Mouse (Mus musculus) brain, embryonic 14.5 days (tissue): ENCODE data around the gene Golph3l.

ENCODE experiments used
- CTCF ChIP-seq: fragments of 200-500 bp; IDR thresholded peaks from 2 replicates; pipeline ENCODE4 v1.5.1; 2012; ENCODE audit warnings: inconsistent platforms, mild to moderate bottlenecking, moderate library complexity, borderline replicate concordance; ENCODE audit not compliant: insufficient read depth, insufficient read length; ENCODE audit errors: extremely low read depth
- POLR2A ChIP-seq: fragments of 200-500 bp; IDR thresholded peaks from 2 replicates; pipeline ENCODE4 v1.6.1; 2012; ENCODE audit warnings: mild to moderate bottlenecking, inconsistent platforms, borderline replicate concordance; ENCODE audit not compliant: poor library complexity, insufficient read depth, insufficient read length, severe bottlenecking; ENCODE audit errors: extremely low read depth

DNA sequence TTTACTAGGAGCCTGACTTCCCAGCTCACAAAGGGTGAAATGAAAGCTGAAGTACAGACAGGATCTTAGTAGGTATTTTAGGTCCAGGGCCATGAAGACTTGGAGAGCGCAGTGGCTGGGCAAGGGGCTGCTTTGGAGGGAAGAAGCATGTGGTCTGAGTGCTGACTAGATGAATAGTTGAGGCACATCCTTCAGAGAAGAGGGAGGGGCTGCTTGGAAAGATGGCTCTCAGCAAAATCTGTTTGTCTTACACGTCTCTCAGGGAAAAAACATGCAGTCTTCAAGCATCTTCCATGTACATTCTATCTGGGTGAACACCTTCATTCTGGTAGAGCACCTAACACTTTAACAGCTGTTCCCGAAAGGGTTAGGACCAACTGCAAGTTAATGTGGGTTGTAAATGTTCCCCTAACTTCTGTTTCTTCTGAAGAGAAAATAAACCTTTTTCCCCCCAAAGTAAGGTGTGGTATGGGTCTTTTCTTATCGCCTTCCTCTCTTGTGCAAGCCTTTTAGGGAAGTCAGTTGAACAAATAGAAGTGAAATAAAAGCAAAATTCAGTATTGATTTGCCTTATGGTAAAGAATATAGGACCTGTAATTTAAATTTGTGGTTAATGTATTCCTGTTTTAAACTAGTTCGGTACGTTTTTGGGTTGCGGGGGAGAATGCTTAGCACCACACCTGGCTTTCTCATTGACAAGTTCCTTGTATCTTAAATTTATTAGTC lies 74.2 kb downstream of the Golph3l start:
- TF ChIP-seq POLR2A (no peak), CTCF (no peak)
